In genomic region chr9:6269796-6270280, GRCm38 (mm10) we compare ENCODE assay signal across 29 mouse cellular contexts. TPM values are rescaled to one million over a fixed set of nuclear protein-coding genes. Genes with fewer than 3 reads are reported as not detected.
DNase-seq lines count a peak whose midpoint lies in the region; ATAC-seq and TF ChIP-seq lines count a peak whose summit lies in the region.
"Had no signal": no experiment of that assay in that cellular context is flagged by ENCODE, and none has a peak within 500 bp of the region (broad histone marks: within the 10 kb centered on the region; RNA-seq: fewer than 3 reads in every experiment).

Ddi1 (minus strand) TSS chr9:6269846.

- DNase-seq in kidney, postnatal 0 days (ENCODE audit: low spot score) = peak; percentile 54
- DNase-seq in kidney, postnatal 36 days = no peak
- peak; percentile 4 for DNase-seq in ES-CJ7 (ENCODE audit: low read depth, low spot score)
- peak; percentile 10 for DNase-seq in embryo, embryonic 10 days (ENCODE audit: low spot score)
- DNase-seq in mesoderm, embryonic 11.5 days (ENCODE audit: low read depth, low spot score) = peak; percentile 29
- DNase-seq in adrenal gland, postnatal 4 days (ENCODE audit: low spot score in 2 of 2) = no peak
- no peak for DNase-seq in kidney, adult 11 months
- DNase-seq: adrenal gland, postnatal 25 days; cerebellum, adult 9-11 months; kidney, adult 9 months; kidney, postnatal 25 days; liver, postnatal 0 days; lung, postnatal 10 days; midbrain, embryonic 14.5 days; right cerebral cortex, postnatal 25 days; spleen, adult 18-20 months; thymus, postnatal 36 days had no signal

- WGBS in kidney, postnatal 0 days = 86% methylated on average over 1 of the region's 1 CpGs

- H3K4me1 ChIP-seq in kidney, postnatal 0 days (replicated peaks; ENCODE audit: insufficient read depth, low read length) = no peaks in the 10 kb centered on the region
- H3K4me1 ChIP-seq: forebrain, embryonic 12.5 days; intestine, embryonic 15.5 days; limb, embryonic 12.5 days had no signal

- H3K4me3 ChIP-seq in kidney, postnatal 0 days (replicated peaks; ENCODE audit: low read depth, low read length) = no peak within 1 kb of the TSS
- H3K4me3 ChIP-seq: forebrain, embryonic 12.5 days; intestine, embryonic 15.5 days; limb, embryonic 12.5 days had no signal

- H3K27me3 ChIP-seq in kidney, postnatal 0 days (ENCODE audit: insufficient read depth, low read length) = no peaks in the 10 kb centered on the region
- H3K27me3 ChIP-seq: forebrain, embryonic 12.5 days; intestine, embryonic 15.5 days; limb, embryonic 12.5 days had no signal

- no peak within 1 kb of the TSS for H3K27ac ChIP-seq in kidney, postnatal 0 days
- H3K27ac ChIP-seq: forebrain, embryonic 12.5 days; intestine, embryonic 15.5 days; limb, embryonic 12.5 days had no signal

- no peak for ATAC-seq in kidney, postnatal 0 days (replicated peaks; ENCODE audit: low FRiP score, low read depth)
- ATAC-seq: hindbrain, embryonic 16.5 days; intestine, embryonic 15.5 days; liver, postnatal 0 days had no signal

- H3K36me3 ChIP-seq in kidney, postnatal 0 days (ENCODE audit: insufficient read depth, low read length) = no peaks in the 10 kb centered on the region
- H3K36me3 ChIP-seq: forebrain, embryonic 12.5 days; G1E; intestine, embryonic 15.5 days; limb, embryonic 12.5 days had no signal

- TF ChIP-seq CTCF in kidney, postnatal 0 days (IDR thresholded peaks at IDR 0.05; ENCODE audit: low read depth) = no peak

- no peaks in the 10 kb centered on the region for H3K9me3 ChIP-seq in kidney, postnatal 0 days (replicated peaks; ENCODE audit: low read length)
- H3K9me3 ChIP-seq: forebrain, embryonic 12.5 days; G1E; intestine, embryonic 15.5 days; limb, embryonic 12.5 days had no signal

- no peak within 1 kb of the TSS for H3K4me2 ChIP-seq in kidney, postnatal 0 days (ENCODE audit: low read length)
- H3K4me2 ChIP-seq: forebrain, embryonic 12.5 days; intestine, embryonic 15.5 days; limb, embryonic 12.5 days; liver, embryonic 11.5 days had no signal

- H3K9ac ChIP-seq in kidney, postnatal 0 days (ENCODE audit: low read depth, low read length) = no peak within 1 kb of the TSS
- H3K9ac ChIP-seq: forebrain, embryonic 12.5 days; intestine, embryonic 15.5 days; limb, embryonic 12.5 days; liver, postnatal 0 days had no signal

RNA-seq across cellular contexts. Expression of gene Ddi1, which starts in this region (rescaled TPM):
- 0.06 and 0.08 TPM in 2 replicates for polyA plus RNA-seq in kidney, postnatal 0 days (2015; fragmentation: Nextera tagmentation; extraction: Ambion mirVana)
- not detected for total RNA-seq in adrenal gland, postnatal 4 days (2021)
- total RNA-seq: adrenal gland, postnatal 25 days; gastrocnemius, adult 8-10 months; hematopoietic stem cell, adult 5-6 weeks; layer of hippocampus, adult 8-10 months; left cerebral cortex, postnatal 14 days; megakaryocyte progenitor cell, adult 5-6 weeks had no signal
- polyA plus RNA-seq: cortical plate, adult 2 months; forebrain, embryonic 12.5 days; G1E; liver, postnatal 0 days had no signal

Comparison
In these comparisons a context has a peak if more than half of its experiments do, and no peak if none do; other contexts are left out.
1. Peak in DNase-seq in kidney, postnatal 0 days; RNA of the gene not detected or under 1 TPM.
2. DNase-seq: peak in ES-CJ7 (single experiment), embryo, embryonic 10 days (single experiment) and mesoderm, embryonic 11.5 days (single experiment); none in kidney, postnatal 36 days (0 of 2), adrenal gland, postnatal 4 days (0 of 2) and kidney, adult 11 months (single experiment).